8 mouse cellular contexts compared by ENCODE assay signal in genomic region chr12:111574074-111574886, GRCm38 (mm10). TPM values are rescaled to one million over a fixed set of nuclear protein-coding genes. Genes with fewer than 3 reads are reported as not detected.
DNase-seq lines count a peak whose midpoint lies in the region; ATAC-seq and TF ChIP-seq lines count a peak whose summit lies in the region.

TSS of gene Mark3 (plus strand) at chr12:111574523.

- intact Hi-C loops in gastrocnemius, adult 2 months (cut with DNase I) = no loop called here
- intact Hi-C loops in left cerebral cortex, adult 2 months (cut with DNase I) = loop anchor here (2.0 to 5.0 kb wide), 2 partner anchors 35 to 73 kb away; partner anchors contain the start of gene Eif5

- H3K27me3 ChIP-seq in hindbrain, postnatal 0 days (ENCODE audit: insufficient read depth, low read length) = no peaks in the 10 kb centered on the region

- peak within 1 kb of the TSS; percentile 100 for H3K9ac ChIP-seq in hindbrain, postnatal 0 days (replicated peaks; ENCODE audit: low read length)

- WGBS in hindbrain, postnatal 0 days = under 1% methylated on average over 70 of the region's 75 CpGs

- peak; percentile 98 for DNase-seq in ZHBTc4 (ENCODE audit: low read depth, low spot score)
- peak; percentile 99 for DNase-seq in gastrocnemius, adult 2 months
- DNase-seq in hindbrain, postnatal 0 days (ENCODE audit: low spot score) = peak; percentile 100
- peak; percentile 98 to 99 for DNase-seq in left cerebral cortex, adult 2 months (ENCODE audit: extremely low spot score in 1 of 2, low spot score in 2 of 2)
- peak; percentile 96 for DNase-seq in right cerebral cortex, adult 2 months (ENCODE audit: low spot score in 2 of 2)
- peak; percentile 98 for DNase-seq in urinary bladder, postnatal 14 days (ENCODE audit: low spot score)

- H3K9me3 ChIP-seq in hindbrain, postnatal 0 days (ENCODE audit: low read length) = no peaks in the 10 kb centered on the region

- peaks cover 20% of the 10 kb centered on the region for H3K4me1 ChIP-seq in hindbrain, postnatal 0 days (ENCODE audit: insufficient read depth, low read length)

- no peaks in the 10 kb centered on the region for H3K36me3 ChIP-seq in hindbrain, postnatal 0 days (ENCODE audit: insufficient read depth, low read length)

- peak within 1 kb of the TSS; percentile 96 for H3K27ac ChIP-seq in gastrocnemius, adult 2 months
- peak within 1 kb of the TSS; percentile 99 for H3K27ac ChIP-seq in hindbrain, postnatal 0 days
- peak within 1 kb of the TSS; percentile 96 for H3K27ac ChIP-seq in left cerebral cortex, adult 2 months

- peak; percentile 96 for ATAC-seq in common myeloid progenitor, adult 5-6 weeks (replicated peaks; ENCODE audit: low read depth, poor library complexity, severe bottlenecking)
- ATAC-seq in hindbrain, postnatal 0 days = peak; percentile 98
- ATAC-seq in megakaryocyte, adult 5-6 weeks (ENCODE audit: poor library complexity, severe bottlenecking) = peak; percentile 99

- TF ChIP-seq CTCF in gastrocnemius, adult 2 months (IDR thresholded peaks at IDR 0.05) = no peak; the same call in 1 of the 2 replicates
- no peak for TF ChIP-seq CTCF in hindbrain, postnatal 0 days (IDR thresholded peaks at IDR 0.05; ENCODE audit: low read depth)
- TF ChIP-seq CTCF in left cerebral cortex, adult 2 months (IDR thresholded peaks at IDR 0.05) = no peak; the same call in 1 of the 2 replicates

- H3K4me2 ChIP-seq in hindbrain, postnatal 0 days (ENCODE audit: low read depth, low read length) = peak within 1 kb of the TSS; percentile 84

- peak within 1 kb of the TSS; percentile 84 for H3K4me3 ChIP-seq in gastrocnemius, adult 2 months
- H3K4me3 ChIP-seq in hindbrain, postnatal 0 days (ENCODE audit: low read length) = peak within 1 kb of the TSS; percentile 100
- H3K4me3 ChIP-seq in left cerebral cortex, adult 2 months = peak within 1 kb of the TSS; percentile 71

RNA-seq across cellular contexts. Expression of gene Mark3, which starts in this region (rescaled TPM):
- 60.4 and 76.4 TPM in 2 replicates for total RNA-seq in common myeloid progenitor, adult 5-6 weeks (2017)
- total RNA-seq in gastrocnemius, adult 2 months (2021) = 10 to 100 TPM; 48.2 to 60.7 TPM
- total RNA-seq in hindbrain, postnatal 0 days (2014; rRNA removed) = 116 and 128 TPM in 2 replicates
- polyA plus RNA-seq in hindbrain, postnatal 0 days (2015; fragmentation: Nextera tagmentation; extraction: Ambion mirVana) = 38.4 and 41.0 TPM in 2 replicates
- total RNA-seq in left cerebral cortex, adult 2 months (2021) = 100 to 1,000 TPM; 102 TPM
- total RNA-seq in megakaryocyte, adult 5-6 weeks (2015) = 61.6 and 69.6 TPM in 2 replicates
- 77.3 and 80.9 TPM in 2 replicates for total RNA-seq in megakaryocyte, adult 5-6 weeks (2017)

Comparison
In these comparisons a context has a peak if more than half of its experiments do, and no peak if none do; other contexts are left out.
1. Peak in every context shown above with its lines: DNase-seq, ATAC-seq, H3K4me3 ChIP-seq and H3K27ac ChIP-seq.